Mouse (Mus musculus): Measurements from ENCODE around the gene Rac2. TPM values are rescaled to one million over a fixed set of nuclear protein-coding genes. Genes with fewer than 3 reads are reported as not detected.

Gene Rac2
- total RNA-seq (2021), result 1 to 10 TPM; 1.6 to 1.9 TPM

- no peak for DNase-seq (ENCODE audit: extremely low spot score in 1 of 2, low spot score in 1 of 2)
Observed at GRCm38 (mm10) chr15:78572658-78573397, at the start of gene Rac2. Rac2 (minus strand) TSS chr15:78572783.

GRCm38 (mm10) chr15:78616973-78617372, 44.4 kb upstream of the Rac2 start:
- no peak for DNase-seq (ENCODE audit: extremely low spot score in 1 of 2, low spot score in 1 of 2)

DNA sequence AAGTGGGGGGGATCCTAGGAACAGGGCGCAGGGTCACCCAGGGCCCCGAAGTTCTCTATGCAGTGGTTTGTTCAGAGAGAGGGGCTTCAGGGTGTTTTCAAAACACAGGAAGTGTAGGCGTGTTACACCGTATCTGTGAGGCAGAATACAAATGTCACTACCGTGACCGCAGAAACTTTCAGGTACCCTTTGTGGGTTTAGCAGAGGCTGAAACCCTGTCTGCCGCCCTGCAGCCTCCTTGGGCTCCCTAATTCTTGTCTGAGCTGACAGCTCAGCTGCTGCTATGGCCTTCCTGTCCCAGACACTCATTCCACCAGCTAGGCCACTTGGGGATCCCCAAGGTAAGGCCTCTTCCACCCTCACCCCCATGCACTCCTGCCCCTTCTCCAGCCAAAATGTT, 42.0 kb upstream of the Rac2 start:
- DNase-seq (ENCODE audit: extremely low spot score in 1 of 2, low spot score in 1 of 2), result no peak

- peak in 1 of 2 experiments; percentile 35 for DNase-seq (ENCODE audit: extremely low spot score in 1 of 2, low spot score in 1 of 2)
Observed at GRCm38 (mm10) chr15:78610705-78611462, 38.3 kb upstream of the Rac2 start.

DNA sequence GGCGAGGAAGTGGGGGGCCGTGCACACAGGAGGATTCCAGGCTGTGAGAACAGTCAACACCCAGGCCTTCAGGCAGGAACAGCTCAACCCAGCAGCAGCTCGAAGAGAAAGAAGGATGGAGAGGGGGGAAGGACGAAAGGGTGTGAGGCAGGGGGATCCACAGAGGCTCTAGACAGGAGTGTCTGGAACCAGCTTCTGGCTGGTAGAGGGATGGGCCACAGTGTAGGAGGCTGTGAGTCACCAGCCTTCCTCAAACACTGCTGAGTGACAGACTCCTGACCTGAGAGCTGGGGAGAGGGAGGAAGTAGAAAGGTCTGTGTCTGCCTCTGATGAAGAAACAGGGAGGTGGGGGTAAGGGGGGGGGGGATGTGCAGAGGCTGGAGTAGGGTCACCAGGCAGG, 34.9 kb upstream of the Rac2 start:
- peak in 1 of 2 experiments; percentile 40 for DNase-seq (ENCODE audit: extremely low spot score in 1 of 2, low spot score in 1 of 2)

GRCm38 (mm10) chr15:78606059-78606458, 33.5 kb upstream of the Rac2 start:
- DNase-seq (ENCODE audit: extremely low spot score in 1 of 2, low spot score in 1 of 2), result peak in 1 of 2 experiments; percentile 46

DNA sequence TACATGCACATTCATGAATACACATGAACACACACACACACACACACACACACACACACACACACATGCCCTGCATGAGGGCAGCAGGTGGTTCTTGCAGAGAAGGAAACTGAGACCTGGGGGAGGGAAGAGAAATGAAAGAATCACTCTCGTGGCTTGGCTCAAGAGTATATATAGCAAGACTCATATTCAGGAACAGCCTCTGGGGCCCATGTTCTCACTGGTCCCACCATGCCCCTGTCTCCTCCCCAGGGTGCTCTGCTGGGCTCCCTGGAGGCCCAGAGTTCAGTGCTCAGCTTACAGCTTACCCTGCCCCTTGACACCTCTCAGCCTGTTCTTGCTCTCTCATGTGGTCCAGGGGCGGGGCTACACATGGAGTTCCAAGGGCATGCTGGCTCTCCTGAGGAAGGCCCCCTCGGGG, 32.8 kb upstream of the Rac2 start:
- no peak for DNase-seq (ENCODE audit: extremely low spot score in 1 of 2, low spot score in 1 of 2)

DNA sequence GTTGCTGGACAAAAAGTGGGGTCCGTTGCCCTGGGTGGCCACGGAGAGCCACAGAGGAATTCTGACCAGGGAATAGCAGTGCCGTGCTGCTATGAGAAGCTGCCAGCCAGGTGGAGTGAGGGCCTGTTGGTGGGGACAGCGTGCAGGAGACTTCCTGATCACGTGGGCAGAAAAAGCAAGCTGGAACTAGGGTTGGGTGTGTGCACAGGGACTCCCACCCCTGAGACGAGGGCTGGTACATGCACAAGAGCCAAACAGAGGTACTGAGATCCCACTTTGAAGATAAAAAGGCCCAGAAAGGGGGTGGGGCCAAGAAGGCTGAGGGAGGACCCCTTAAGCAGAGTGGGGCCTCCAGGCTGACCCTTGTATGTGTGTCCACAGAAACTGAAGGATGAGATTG, 31.7 kb upstream of the Rac2 start:
- DNase-seq (ENCODE audit: extremely low spot score in 1 of 2, low spot score in 1 of 2), result no peak

- DNase-seq (ENCODE audit: extremely low spot score in 1 of 2, low spot score in 1 of 2), result no peak
Observed at GRCm38 (mm10) chr15:78601180-78601579, 28.6 kb upstream of the Rac2 start.

DNA sequence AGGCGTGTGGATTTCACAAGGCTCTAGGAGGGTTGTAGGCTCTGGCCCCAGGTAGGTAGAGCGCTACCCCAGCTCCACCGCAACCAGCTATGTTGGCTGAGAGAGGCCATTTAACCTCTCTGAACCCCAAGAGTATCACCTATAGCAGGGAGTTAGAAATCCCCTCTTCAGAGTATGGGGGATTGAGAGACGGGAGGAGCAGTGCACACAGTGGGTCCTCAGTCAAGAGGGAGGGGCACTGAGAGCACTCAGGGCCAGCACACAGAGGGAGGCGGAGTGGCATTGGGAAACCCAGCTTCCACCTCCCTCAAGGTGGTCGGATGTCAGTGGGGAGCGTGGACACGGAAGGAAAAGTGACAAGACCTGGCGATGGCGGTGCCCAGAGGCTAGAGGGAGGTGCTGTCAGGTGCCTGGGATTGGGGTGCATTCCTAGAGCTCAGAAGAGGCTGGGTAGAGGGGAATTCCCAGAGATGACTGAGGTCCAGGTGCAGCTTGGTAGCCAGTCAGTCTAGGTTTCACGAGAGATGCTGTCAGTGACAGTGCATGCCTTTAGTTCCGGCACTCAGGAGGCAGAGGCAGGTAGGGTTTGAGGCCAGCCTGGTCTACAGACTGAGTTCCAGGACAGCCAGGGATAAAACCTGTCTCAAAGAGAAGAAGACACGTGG, 27.1 kb upstream of the Rac2 start:
- DNase-seq (ENCODE audit: extremely low spot score in 1 of 2, low spot score in 1 of 2), result no peak

GRCm38 (mm10) chr15:78599124-78599523, 26.5 kb upstream of the Rac2 start:
- DNase-seq (ENCODE audit: extremely low spot score in 1 of 2, low spot score in 1 of 2), result no peak

GRCm38 (mm10) chr15:78597729-78598128, 25.1 kb upstream of the Rac2 start:
- no peak for DNase-seq (ENCODE audit: extremely low spot score in 1 of 2, low spot score in 1 of 2)

- no peak for DNase-seq (ENCODE audit: extremely low spot score in 1 of 2, low spot score in 1 of 2)
Observed at GRCm38 (mm10) chr15:78596914-78597313, 24.3 kb upstream of the Rac2 start, which contains the start of gene Cyth4. Cyth4 (plus strand) TSS chr15:78597047.

GRCm38 (mm10) chr15:78596504-78596903, 23.9 kb upstream of the Rac2 start:
- DNase-seq (ENCODE audit: extremely low spot score in 1 of 2, low spot score in 1 of 2), result no peak

DNA sequence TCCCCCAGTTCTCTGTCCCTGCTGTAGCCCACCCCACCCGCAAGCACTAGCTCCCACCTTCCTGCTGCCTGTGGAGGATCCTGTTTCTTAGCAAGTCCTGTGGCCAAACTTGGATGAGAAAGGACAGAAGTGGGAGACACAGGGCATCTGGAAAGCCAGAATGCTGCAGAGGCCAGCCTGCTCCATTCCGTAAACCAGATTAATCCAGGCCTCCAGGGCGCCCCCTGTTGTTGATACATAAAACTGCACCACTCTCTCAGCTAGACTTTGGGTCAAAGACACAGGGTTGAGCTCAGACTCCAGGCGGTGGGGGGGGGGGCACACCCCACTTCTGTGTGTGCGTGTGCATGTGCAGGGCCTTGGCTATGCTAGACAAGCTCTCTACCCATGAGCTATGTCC, 22.9 kb upstream of the Rac2 start:
- no peak for DNase-seq (ENCODE audit: extremely low spot score in 1 of 2, low spot score in 1 of 2)

DNA sequence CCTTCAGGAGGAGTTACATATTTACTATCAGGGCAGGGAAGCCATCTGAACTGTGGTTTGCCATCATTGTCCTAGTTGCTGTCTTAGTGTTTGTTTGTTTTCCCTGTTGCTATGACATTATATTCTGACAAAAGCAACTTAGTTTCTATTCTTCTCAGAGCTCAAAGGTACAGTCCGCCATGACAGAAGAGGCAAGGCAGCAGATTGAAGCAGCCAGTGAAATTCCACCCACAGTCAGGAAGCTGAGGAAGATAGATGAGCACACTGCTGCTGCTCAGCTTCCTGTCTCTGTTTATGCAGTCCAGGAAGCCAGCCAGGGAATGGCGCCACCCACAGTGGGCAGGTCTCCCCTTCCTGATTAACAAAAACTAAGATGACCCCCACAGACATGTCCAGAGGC, 22.2 kb upstream of the Rac2 start:
- DNase-seq (ENCODE audit: extremely low spot score in 1 of 2, low spot score in 1 of 2), result no peak

- DNase-seq (ENCODE audit: extremely low spot score in 1 of 2, low spot score in 1 of 2), result no peak
Observed at GRCm38 (mm10) chr15:78593896-78594425, 21.4 kb upstream of the Rac2 start.

GRCm38 (mm10) chr15:78592452-78592968, 19.9 kb upstream of the Rac2 start:
- no peak for DNase-seq (ENCODE audit: extremely low spot score in 1 of 2, low spot score in 1 of 2)

- DNase-seq (ENCODE audit: extremely low spot score in 1 of 2, low spot score in 1 of 2), result no peak
Observed at GRCm38 (mm10) chr15:78591680-78592451, 19.3 kb upstream of the Rac2 start.

- no peak for DNase-seq (ENCODE audit: extremely low spot score in 1 of 2, low spot score in 1 of 2)
Observed at GRCm38 (mm10) chr15:78590785-78591184, 18.2 kb upstream of the Rac2 start.
